Comparison of ENCODE assay signal across 15 mouse cellular contexts in genomic region chr11:75343096-75343495, GRCm38 (mm10).
"Had no signal": no experiment of that assay in that cellular context is flagged by ENCODE, and none has a peak within 500 bp of the region (broad histone marks: within the 10 kb centered on the region; RNA-seq: fewer than 3 reads in every experiment).

No protein-coding gene starts in this region.

- H3K9me3 ChIP-seq: liver, embryonic 13.5 days; liver, embryonic 15.5 days; megakaryocyte, embryonic 14.5 days; midbrain, embryonic 13.5 days; midbrain, embryonic 15.5 days; neural tube, embryonic 12.5 days had no signal

- H3K27me3 ChIP-seq: liver, embryonic 13.5 days; liver, embryonic 15.5 days; megakaryocyte, embryonic 14.5 days; midbrain, embryonic 13.5 days; midbrain, embryonic 15.5 days; neural tube, embryonic 12.5 days had no signal

- H3K4me3 ChIP-seq: liver, embryonic 13.5 days; liver, embryonic 15.5 days; megakaryocyte, embryonic 14.5 days; midbrain, embryonic 13.5 days; midbrain, embryonic 15.5 days; neural tube, embryonic 12.5 days had no signal

- H3K4me2 ChIP-seq: liver, embryonic 11.5 days; liver, embryonic 13.5 days; liver, embryonic 15.5 days; midbrain, embryonic 13.5 days; midbrain, embryonic 15.5 days; neural tube, embryonic 12.5 days had no signal

- H3K9ac ChIP-seq: liver, embryonic 13.5 days; liver, embryonic 15.5 days; liver, postnatal 0 days; midbrain, embryonic 13.5 days; midbrain, embryonic 15.5 days; neural tube, embryonic 12.5 days had no signal

- ATAC-seq: liver, postnatal 0 days; lung, postnatal 0 days; midbrain, embryonic 13.5 days; midbrain, embryonic 15.5 days had no signal

- H3K27ac ChIP-seq: liver, embryonic 13.5 days; liver, embryonic 15.5 days; macrophage; midbrain, embryonic 13.5 days; midbrain, embryonic 15.5 days; neural tube, embryonic 12.5 days had no signal

- DNase-seq: liver, embryonic 13.5 days; liver, postnatal 0 days; lung, postnatal 36 days; right cerebral cortex, postnatal 14 days; thymus, adult 2 months; thymus, postnatal 25 days; thymus, postnatal 4 days had no signal
